Mouse (Mus musculus) G1E (cell line): ENCODE data around the gene Misp.

Source experiments
- CTCF ChIP-seq: IDR thresholded peaks from 2 replicates; pipeline ENCODE4 v1.5.1; 2012; ENCODE audit warnings: low read depth, low read length, inconsistent platforms, mixed read lengths
- GATA1 ChIP-seq: IDR thresholded peaks from 2 replicates; pipeline ENCODE4 v1.6.1; 2012; ENCODE audit warnings: borderline replicate concordance, low read length, inconsistent platforms, mixed read lengths
- GATA2 ChIP-seq: IDR thresholded peaks from 2 replicates; pipeline ENCODE4 v1.6.1; 2012; ENCODE audit warnings: low read depth, low read length, inconsistent platforms, borderline replicate concordance
- POLR2AphosphoS5 ChIP-seq: IDR thresholded peaks from 2 replicates; pipeline ENCODE4 v1.6.1; 2012; ENCODE audit warnings: low read depth, low read length, inconsistent platforms; ENCODE audit not compliant: insufficient replicate concordance
- TAL1 ChIP-seq: conservative IDR thresholded peaks from 2 replicates; pipeline ENCODE4 v1.6.1; 2012; ENCODE audit warnings: low read depth, low read length, inconsistent platforms, mixed read lengths

- TF ChIP-seq CTCF (no peak), TAL1 (no peak), POLR2AphosphoS5 (no peak), GATA1 (no peak), GATA2 (no peak)
These were observed 51.1 kb downstream of the Misp start for GRCm38 (mm10) chr10:79871845-79872244.
